Mouse (Mus musculus) gastrocnemius, adult 2 months (tissue): ENCODE results near the gene Mlkl. TPM values are rescaled to one million over a fixed set of nuclear protein-coding genes. Genes with fewer than 3 reads are reported as not detected.

Experiments used
- DNase-seq: peaks from one replicate; pipeline ENCODE4 v3.0.0; 2022
- H3K27ac ChIP-seq: fragments of 200-600 bp; 2 replicates; pipeline ENCODE4 v1.8.1; 2022; ENCODE audit warnings: mild to moderate bottlenecking
- H3K4me3 ChIP-seq: fragments of 200-600 bp; 2 replicates; pipeline ENCODE4 v1.8.1; 2022; ENCODE audit warnings: mild to moderate bottlenecking, moderate library complexity
- CTCF ChIP-seq: fragments of 200-600 bp; IDR thresholded peaks from 2 replicates; pipeline ENCODE4 v1.8.1; 2022; ENCODE audit warnings: antibody characterized with exemption, mild to moderate bottlenecking, moderate library complexity
- intact Hi-C: fragments of 180-260 bp; cut with DNase I; formaldehyde crosslinking; loops from one replicate; pipeline ENCODE4 v1.15.1; 2025
- total RNA-seq, 2 experiments: library from RNA; stranded (reverse); gene quantifications; 2 replicates each; pipeline ENCODE4 v1.2.3; 2021

The Mlkl gene
- total RNA-seq, 2 experiments from 2014 or later, result 0.77 to 1.4 TPM

- intact Hi-C loops, result no loop called here
- Histone ChIP-seq H3K4me3 (no peak overlapping the region), H3K27ac (no peak overlapping the region)
- no peak for TF ChIP-seq CTCF
- DNase-seq, result no peak
Observed at GRCm38 (mm10) chr8:111264693-111265220, 73.2 kb downstream of the Mlkl start.

- no peak for TF ChIP-seq CTCF
- H3K27ac ChIP-seq, result no peak overlapping the region
- intact Hi-C loops, result no loop called here
- no peak overlapping the region for H3K4me3 ChIP-seq
- DNase-seq, result no peak
Observed at GRCm38 (mm10) chr8:111261981-111262381, 76.0 kb downstream of the Mlkl start.

Other genes with a start within 250 kb of the Mlkl start
- 1 to 10 TPM in 1 of 2 experiments, under 1 TPM in 1; 0.36 to 1.1 TPM for gene Clec18a, start 245.8 kb downstream of the Mlkl start, total RNA-seq
- 100 to 1,000 TPM; 111 to 130 TPM for gene Pdpr, start 243.5 kb downstream of the Mlkl start, total RNA-seq
- gene Glg1, start 79.0 kb downstream of the Mlkl start, total RNA-seq, result 10 to 100 TPM; 31.1 to 39.6 TPM
- gene Rfwd3, start 38.0 kb downstream of the Mlkl start, total RNA-seq, result 1 to 10 TPM; 4.5 to 5.2 TPM
- gene Fa2h, start 55.6 kb upstream of the Mlkl start, total RNA-seq, result under 1 TPM; 0.48 to 0.50 TPM
- gene Wdr59, start 183.9 kb upstream of the Mlkl start, total RNA-seq, result 1 to 10 TPM; 7.9 to 8.2 TPM
- gene Znrf1, start 197.9 kb upstream of the Mlkl start, total RNA-seq, result 10 to 100 TPM; 58.6 to 69.8 TPM